Mouse (Mus musculus) thymus, postnatal 10 days (tissue): ENCODE measurements around the gene Snrpb2.

Source experiments
- DNase-seq, 2 experiments: peaks; one replicate each; pipeline ENCODE4 v3.0.0; 2021; ENCODE audit warnings: low spot score in 2 of 2

Snrpb2 gene

GRCm38 (mm10) chr2:143062812-143063792 is at the start of gene Snrpb2:
Gene Snrpb2 (plus strand): TSS chr2:143063039.
- peak; percentile 62 to 77 for DNase-seq

- DNase-seq: no peak
These were observed 49.8 kb upstream of the Snrpb2 start for GRCm38 (mm10) chr2:143013057-143013456.

- DNase-seq: no peak
These were observed 44.8 kb upstream of the Snrpb2 start for GRCm38 (mm10) chr2:143018084-143018483.

- no peak for DNase-seq
These were observed 44.2 kb upstream of the Snrpb2 start for GRCm38 (mm10) chr2:143018591-143019130.

GRCm38 (mm10) chr2:143019727-143020126 is 43.1 kb upstream of the Snrpb2 start:
- no peak for DNase-seq

GRCm38 (mm10) chr2:143023331-143023730 is 39.5 kb upstream of the Snrpb2 start:
- no peak for DNase-seq

- no peak for DNase-seq
These were observed 38.6 kb upstream of the Snrpb2 start for GRCm38 (mm10) chr2:143024226-143024625.

- no peak for DNase-seq
These were observed 31.6 kb upstream of the Snrpb2 start for GRCm38 (mm10) chr2:143031283-143031682.

- no peak for DNase-seq
These were observed 30.2 kb upstream of the Snrpb2 start for GRCm38 (mm10) chr2:143032378-143033255.

GRCm38 (mm10) chr2:143034350-143035085 is 28.3 kb upstream of the Snrpb2 start:
- no peak for DNase-seq

GRCm38 (mm10) chr2:143035086-143035593 is 27.7 kb upstream of the Snrpb2 start:
- DNase-seq: no peak

GRCm38 (mm10) chr2:143041596-143041995 is 21.2 kb upstream of the Snrpb2 start:
- DNase-seq: no peak

GRCm38 (mm10) chr2:143055251-143055650 is 7.6 kb upstream of the Snrpb2 start:
- DNase-seq: no peak

GRCm38 (mm10) chr2:143056736-143057135 is 6.1 kb upstream of the Snrpb2 start:
- no peak for DNase-seq

GRCm38 (mm10) chr2:143062432-143062811 is 417 bp upstream of the Snrpb2 start:
- no peak for DNase-seq

GRCm38 (mm10) chr2:143065914-143066313 is 3.1 kb downstream of the Snrpb2 start:
- DNase-seq: no peak

GRCm38 (mm10) chr2:143078198-143078851 is 15.5 kb downstream of the Snrpb2 start, which contains the start of gene Otor:
Gene Otor (plus strand): TSS chr2:143078473.
- no peak for DNase-seq

- no peak for DNase-seq
These were observed 18.9 kb downstream of the Snrpb2 start for GRCm38 (mm10) chr2:143081693-143082092.

GRCm38 (mm10) chr2:143084852-143085397 is 22.1 kb downstream of the Snrpb2 start:
- DNase-seq: no peak

- DNase-seq: no peak
These were observed 27.0 kb downstream of the Snrpb2 start for GRCm38 (mm10) chr2:143089866-143090265.
